Mouse (Mus musculus) limb, embryonic 12.5 days (tissue): ENCODE measurements around the gene Gm21885. TPM values are rescaled to one million over a fixed set of nuclear protein-coding genes. Genes with fewer than 3 reads are reported as not detected.
A peak's percentile ranks its signal among the peaks of the same experiment; 100 is the strongest.
"Not testable (repeated sequence)": the region's sequence is repeated elsewhere in the genome, so short reads cannot be mapped to it uniquely, and the experiment has no call there.

Experiments
- ATAC-seq: fragments of 200-750 bp; cut with Nextera tagmentation; 2 replicates; pipeline ENCODE4 v1.8.0; 2017; ENCODE audit warnings: low read depth, moderate TSS enrichment; ENCODE audit not compliant: insufficient number of reproducible peaks, insufficient read depth, low FRiP score, low TSS enrichment
- H3K27ac ChIP-seq: fragments of 300-500 bp; sonication (generic); 2 replicates; pipeline ENCODE4 v1.5.1; 2016; ENCODE audit warnings: mild to moderate bottlenecking, moderate library complexity
- H3K27me3 ChIP-seq: fragments of 300-500 bp; sonication (generic); 2 replicates; pipeline ENCODE4 v1.6.1; 2016; ENCODE audit warnings: mild to moderate bottlenecking, moderate library complexity
- H3K36me3 ChIP-seq: fragments of 300-500 bp; sonication (generic); 2 replicates; pipeline ENCODE4 v1.6.1; 2016; ENCODE audit warnings: mild to moderate bottlenecking, moderate library complexity
- H3K4me1 ChIP-seq: fragments of 300-500 bp; sonication (generic); replicated peaks from 2 replicates; pipeline ENCODE4 v1.6.1; 2016
- H3K4me2 ChIP-seq: fragments of 300-500 bp; sonication (generic); 2 replicates; pipeline ENCODE4 v1.6.1; 2016; ENCODE audit warnings: mild to moderate bottlenecking, moderate library complexity
- H3K4me3 ChIP-seq: fragments of 300-500 bp; sonication (generic); replicated peaks from 2 replicates; pipeline ENCODE4 v1.5.1; 2016; ENCODE audit warnings: mild to moderate bottlenecking
- H3K9ac ChIP-seq: fragments of 300-500 bp; sonication (generic); replicated peaks from 2 replicates; pipeline ENCODE4 v1.6.1; 2016; ENCODE audit warnings: mild to moderate bottlenecking, moderate library complexity
- H3K9me3 ChIP-seq: fragments of 300-500 bp; sonication (generic); 2 replicates; pipeline ENCODE4 v1.6.1; 2016; ENCODE audit warnings: mild to moderate bottlenecking, moderate library complexity
- WGBS: fragments of 180-500 bp; shearing (Covaris S2); methylation state at CpG from one replicate; pipeline ENCODE4 v1.1.7; 2016; 5-methylcytosine and 5-hydroxymethylcytosine counted together
- polyA plus RNA-seq: library from polyadenylated mRNA; unstranded; fragments of >200 nt; fragmentation: Nextera tagmentation; extraction: Ambion mirVana; gene quantifications from 2 replicates; pipeline ENCODE4 v1.2.1, GENCODE M21; 2016

Gene Gm21885
- polyA plus RNA-seq, 1 experiment from 2014 or later: not detected

- WGBS: 11% methylated on average over 17 of the region's 17 CpGs
- Histone ChIP-seq H3K9me3 (no peaks in the 10 kb centered on the region), H3K27ac (peak within 1 kb of the TSS; percentile 99), H3K4me3 (peak within 1 kb of the TSS; percentile 19), H3K36me3 (no peaks in the 10 kb centered on the region), H3K9ac (0 out of 2 replicates have a peak within 1 kb of the TSS, but pooled peaks have one; percentile 31), H3K4me1 (peaks cover 73% of the 10 kb centered on the region), H3K27me3 (no peaks in the 10 kb centered on the region), H3K4me2 (peak within 1 kb of the TSS; percentile 59)
- peak; percentile 88 for ATAC-seq
Measured at GRCm38 (mm10) chr11:94245955-94246788, 35.5 kb upstream of the Gm21885 start, which contains the start of gene Wfikkn2. Wfikkn2 (minus strand) TSS chr11:94246005.

GRCm38 (mm10) chr11:94246789-94247061 is 34.9 kb upstream of the Gm21885 start:
- Histone ChIP-seq H3K36me3 (no peaks in the 10 kb centered on the region), H3K4me3 (no peak overlapping the region), H3K9ac (0 out of 2 replicates have a peak overlapping the region, but pooled peaks have one; percentile 31), H3K27me3 (no peaks in the 10 kb centered on the region), H3K27ac (peak overlapping the region; percentile 99), H3K4me1 (peaks cover 67% of the 10 kb centered on the region), H3K4me2 (peak overlapping the region; percentile 59), H3K9me3 (no peaks in the 10 kb centered on the region)
- 0 out of 2 replicates have a peak, but pooled peaks have one; percentile 0 for ATAC-seq
- 24% methylated on average over 8 of the region's 8 CpGs for WGBS

DNA sequence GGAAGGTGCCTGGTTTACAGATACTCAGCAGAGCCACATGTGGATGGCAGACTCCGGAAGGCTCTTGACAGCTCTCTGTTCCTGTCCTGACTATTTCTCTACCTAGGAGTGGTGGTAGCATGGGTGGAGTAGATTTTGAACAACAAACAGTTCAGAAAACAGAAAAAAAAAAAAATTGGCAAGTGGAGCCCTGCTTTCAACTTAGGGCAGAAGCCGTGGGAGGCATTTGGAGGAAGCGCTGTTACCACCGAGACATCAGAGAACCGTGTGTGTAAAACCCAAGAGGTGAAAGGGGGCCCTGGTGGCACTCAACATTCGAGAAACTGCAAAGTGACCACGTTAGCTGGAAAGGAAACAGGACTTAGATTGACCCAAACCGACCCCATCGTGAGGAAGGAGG is 28.5 kb upstream of the Gm21885 start:
- Histone ChIP-seq H3K9ac (no peak overlapping the region), H3K4me3 (no peak overlapping the region), H3K27me3 (no peaks in the 10 kb centered on the region), H3K36me3 (no peaks in the 10 kb centered on the region), H3K9me3 (no peaks in the 10 kb centered on the region), H3K4me1 (peaks cover 14% of the 10 kb centered on the region), H3K4me2 (no peak overlapping the region), H3K27ac (peak overlapping the region; percentile 35; the same call in 1 of the 2 replicates)
- 76% methylated on average over 9 of the region's 9 CpGs for WGBS
- ATAC-seq: no peak

DNA sequence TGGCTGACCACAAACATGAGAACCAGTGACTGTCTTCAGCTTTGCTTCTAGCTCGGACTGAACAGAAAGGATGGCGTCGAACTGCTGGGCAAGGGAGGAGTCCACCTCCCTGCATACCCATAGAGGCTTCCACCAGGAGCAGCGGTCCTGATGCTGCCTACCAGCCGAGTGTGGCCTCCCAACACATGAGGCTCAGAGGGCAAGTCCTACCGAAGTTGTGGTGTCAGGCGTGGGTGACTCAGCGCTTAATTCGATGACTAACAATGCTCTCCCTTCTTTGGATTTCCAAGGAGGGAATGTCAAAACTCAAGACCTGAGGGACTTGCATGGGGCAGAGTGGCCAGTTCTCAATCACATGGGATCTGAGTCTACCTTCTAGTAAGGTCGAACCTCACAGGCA is 28.0 kb upstream of the Gm21885 start:
- Histone ChIP-seq H3K27ac (no peak overlapping the region), H3K4me2 (no peak overlapping the region), H3K9me3 (no peaks in the 10 kb centered on the region), H3K4me1 (peaks cover 8% of the 10 kb centered on the region), H3K4me3 (no peak overlapping the region), H3K36me3 (no peaks in the 10 kb centered on the region), H3K27me3 (no peaks in the 10 kb centered on the region), H3K9ac (no peak overlapping the region)
- no peak for ATAC-seq
- WGBS: 89% methylated on average over 10 of the region's 10 CpGs

DNA sequence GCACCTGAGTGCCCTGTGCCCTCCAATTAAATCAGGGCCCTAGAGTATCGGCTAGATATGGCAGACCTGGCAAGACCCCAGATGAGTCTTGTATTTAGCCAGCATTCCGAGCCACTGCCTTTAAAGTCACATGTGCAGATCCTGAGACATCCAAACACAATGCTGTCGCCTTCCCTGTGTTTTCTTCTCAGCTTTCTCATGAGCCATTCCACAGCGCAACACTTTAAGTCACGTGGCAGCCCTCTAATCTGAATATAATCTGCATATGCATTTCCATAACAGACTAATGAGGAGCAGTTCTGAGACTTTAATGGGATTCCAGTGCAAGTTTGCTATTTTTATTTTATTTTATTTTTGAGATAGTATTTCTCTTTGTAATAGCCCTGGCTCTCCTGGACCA is 25.9 kb upstream of the Gm21885 start:
- H3K27ac ChIP-seq: no peak overlapping the region
- no peaks in the 10 kb centered on the region for H3K36me3 ChIP-seq
- H3K4me1 ChIP-seq: peaks cover 8% of the 10 kb centered on the region
- H3K9ac ChIP-seq: no peak overlapping the region
- WGBS: 71% methylated on average over 5 of the region's 5 CpGs
- H3K4me3 ChIP-seq: no peak overlapping the region
- no peak for ATAC-seq
- H3K9me3 ChIP-seq: no peaks in the 10 kb centered on the region
- no peaks in the 10 kb centered on the region for H3K27me3 ChIP-seq
- no peak overlapping the region for H3K4me2 ChIP-seq

GRCm38 (mm10) chr11:94257987-94258386 is 23.7 kb upstream of the Gm21885 start:
- WGBS: 71% methylated on average over 14 of the region's 14 CpGs

GRCm38 (mm10) chr11:94259814-94260213 is 21.9 kb upstream of the Gm21885 start:
- Histone ChIP-seq H3K4me1 (peaks cover 12% of the 10 kb centered on the region), H3K4me2 (no peak overlapping the region), H3K27me3 (no peaks in the 10 kb centered on the region), H3K9ac (no peak overlapping the region), H3K27ac (no peak overlapping the region), H3K9me3 (no peaks in the 10 kb centered on the region), H3K4me3 (no peak overlapping the region), H3K36me3 (no peaks in the 10 kb centered on the region)
- ATAC-seq: no peak
- 74% methylated on average over 4 of the region's 4 CpGs for WGBS

More at GRCm38 (mm10) chr11:94257987-94258386, 23.7 kb upstream of the Gm21885 start:
- no peak for ATAC-seq
- no peak overlapping the region for H3K9ac ChIP-seq
- H3K36me3 ChIP-seq: no peaks in the 10 kb centered on the region
- no peak overlapping the region for H3K4me3 ChIP-seq
- no peak overlapping the region for H3K27ac ChIP-seq
- no peak overlapping the region for H3K4me2 ChIP-seq
- H3K9me3 ChIP-seq: no peaks in the 10 kb centered on the region
- H3K27me3 ChIP-seq: no peaks in the 10 kb centered on the region
- H3K4me1 ChIP-seq: peaks cover 8% of the 10 kb centered on the region

DNA sequence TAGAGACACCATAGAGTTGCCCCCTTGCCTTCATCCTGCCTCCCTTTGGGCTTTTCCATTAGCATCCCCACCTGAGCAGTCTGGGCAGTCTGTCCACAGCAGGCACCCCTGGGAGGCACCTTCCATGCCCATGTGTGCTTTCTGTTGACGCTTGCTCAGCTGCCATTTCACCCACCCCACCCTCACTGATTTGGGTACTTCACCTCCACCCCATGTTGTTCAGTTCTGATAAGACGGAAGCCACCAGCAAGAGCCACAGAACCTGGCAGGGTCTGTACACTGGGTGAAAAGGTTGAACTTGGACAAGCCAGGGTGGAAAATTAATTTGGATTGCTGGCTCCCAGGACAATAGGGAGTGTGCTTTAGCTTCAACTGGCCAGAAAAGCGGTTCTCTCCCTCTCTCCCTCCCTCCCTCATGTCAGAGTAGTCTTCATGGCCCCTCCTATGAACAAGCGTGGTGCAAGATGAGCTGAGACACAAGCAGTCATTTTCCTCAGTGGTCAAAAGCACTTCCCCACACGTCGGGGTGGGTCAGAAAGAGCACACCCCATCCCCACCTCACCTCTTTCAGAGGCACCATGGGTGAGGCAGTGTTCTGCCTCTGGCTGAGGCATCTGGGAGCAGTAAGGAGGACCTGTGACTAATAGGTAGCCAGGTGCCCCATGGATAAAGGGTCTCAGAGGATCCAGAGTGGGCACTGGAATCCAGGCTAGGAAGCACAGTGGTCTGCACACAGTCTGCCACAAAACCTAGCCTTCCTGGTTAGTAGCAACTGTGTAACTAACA is 19.9 kb upstream of the Gm21885 start:
- Histone ChIP-seq H3K4me3 (no peak overlapping the region), H3K27me3 (no peaks in the 10 kb centered on the region), H3K9ac (no peak overlapping the region), H3K27ac (no peak overlapping the region), H3K4me1 (peaks cover 13% of the 10 kb centered on the region), H3K36me3 (no peaks in the 10 kb centered on the region), H3K4me2 (no peak overlapping the region), H3K9me3 (no peaks in the 10 kb centered on the region)
- 74% methylated on average over 6 of the region's 6 CpGs for WGBS
- ATAC-seq: no peak

DNA sequence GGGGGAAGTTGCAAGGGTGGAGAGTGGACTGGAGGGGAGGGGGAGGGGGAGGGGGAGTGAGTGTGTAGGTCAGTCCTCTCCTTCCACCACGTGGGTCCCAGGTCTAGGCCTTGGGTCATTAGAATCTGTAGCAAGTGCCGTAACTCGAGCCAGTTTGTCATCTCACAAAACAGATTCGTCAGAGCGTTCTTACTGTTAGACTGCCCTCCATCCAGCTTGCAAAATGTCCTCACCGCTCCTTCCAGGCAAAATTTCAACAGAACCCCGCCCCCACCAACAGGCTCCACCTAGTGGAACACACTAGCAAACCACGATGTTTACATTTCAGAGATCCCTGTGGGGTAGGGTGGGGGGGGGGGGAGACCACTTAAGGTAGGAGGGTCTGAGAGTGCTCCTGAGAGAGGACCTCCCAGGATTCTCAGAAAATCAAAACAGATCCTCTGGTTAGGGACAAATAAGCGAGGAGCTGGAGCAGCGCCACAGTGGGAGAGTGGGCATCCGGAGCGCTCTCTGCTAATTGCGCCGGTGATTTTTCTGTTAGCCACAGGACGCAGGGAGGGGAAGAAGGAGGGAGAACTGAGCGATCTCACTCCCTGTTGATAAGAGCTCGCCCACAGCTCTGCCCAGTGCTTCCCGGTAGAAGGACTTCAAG is 16.4 kb upstream of the Gm21885 start:
- peak overlapping the region; percentile 48 for H3K9ac ChIP-seq
- H3K4me2 ChIP-seq: peak overlapping the region; percentile 65
- ATAC-seq: peak; percentile 41; the same call in 1 of the 2 replicates

DNA sequence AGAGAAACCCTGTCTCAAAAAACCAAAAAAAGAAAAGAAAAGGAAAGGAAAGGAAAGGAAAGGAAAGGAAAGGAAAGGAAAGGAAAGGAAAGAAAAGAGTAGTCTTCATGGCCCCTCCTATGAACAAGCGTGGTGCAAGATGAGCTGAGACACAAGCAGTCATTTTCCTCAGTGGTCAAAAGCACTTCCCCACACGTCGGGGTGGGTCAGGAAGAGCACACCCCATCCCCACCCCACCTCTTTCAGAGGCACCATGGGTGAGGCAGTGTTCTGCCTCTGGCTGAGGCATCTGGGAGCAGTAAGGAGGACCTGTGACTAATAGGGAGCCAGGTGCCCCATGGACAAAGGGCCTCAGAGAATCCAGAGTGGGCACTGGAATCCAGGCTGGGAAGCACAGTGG is 15.5 kb upstream of the Gm21885 start:
- peaks cover 21% of the 10 kb centered on the region for H3K4me1 ChIP-seq
- WGBS: 87% methylated on average over 3 of the region's 3 CpGs

More for the DNA sequence above, 16.4 kb upstream of the Gm21885 start:
- peaks cover 21% of the 10 kb centered on the region for H3K4me1 ChIP-seq
- H3K27ac ChIP-seq: peak overlapping the region; percentile 79
- under 1% methylated on average over 18 of the region's 18 CpGs for WGBS
- no peaks in the 10 kb centered on the region for H3K27me3 ChIP-seq
- no peaks in the 10 kb centered on the region for H3K9me3 ChIP-seq
- no peaks in the 10 kb centered on the region for H3K36me3 ChIP-seq
- peak overlapping the region; percentile 37 for H3K4me3 ChIP-seq

DNA sequence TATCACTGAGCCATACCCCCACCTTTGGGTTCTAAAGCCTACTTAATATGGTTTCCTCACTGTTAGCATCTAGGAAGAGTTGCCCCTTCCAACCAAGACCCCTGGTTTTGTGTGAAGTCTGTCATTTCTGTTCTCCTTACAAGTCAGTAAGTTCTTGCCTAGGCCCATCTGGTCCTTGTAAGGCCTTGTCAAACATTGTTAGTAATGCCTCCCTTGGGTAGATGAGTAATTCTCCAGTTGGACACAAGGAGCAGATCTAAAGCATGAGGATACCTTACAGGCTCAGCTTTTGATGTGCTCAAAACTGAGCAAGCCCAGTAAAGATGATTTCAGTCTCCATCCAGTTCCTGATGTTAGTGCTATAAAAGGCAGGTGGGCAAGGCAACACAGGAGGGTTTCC is 12.9 kb upstream of the Gm21885 start:
- H3K27me3 ChIP-seq: no peaks in the 10 kb centered on the region
- no peak overlapping the region for H3K9ac ChIP-seq
- peaks cover 34% of the 10 kb centered on the region for H3K4me1 ChIP-seq
- no peak overlapping the region for H3K4me2 ChIP-seq
- H3K9me3 ChIP-seq: no peaks in the 10 kb centered on the region
- no peaks in the 10 kb centered on the region for H3K36me3 ChIP-seq
- no peak for ATAC-seq
- no peak overlapping the region for H3K4me3 ChIP-seq
- H3K27ac ChIP-seq: no peak overlapping the region; the same call in 1 of the 2 replicates

More for the DNA sequence above, 15.5 kb upstream of the Gm21885 start:
- not testable (repeated sequence) for H3K4me2 ChIP-seq, H3K4me3 ChIP-seq, H3K9me3 ChIP-seq, H3K36me3 ChIP-seq, H3K27ac ChIP-seq, H3K9ac ChIP-seq, H3K27me3 ChIP-seq, ATAC-seq
